Mouse (Mus musculus) heart, embryonic 16.5 days (tissue): Measurements from ENCODE around the gene Ethe1. TPM values are rescaled to one million over a fixed set of nuclear protein-coding genes. Genes with fewer than 3 reads are reported as not detected.

Experiments
- ATAC-seq: fragments of 200-750 bp; cut with Nextera tagmentation; replicated peaks from 2 replicates; pipeline ENCODE4 v1.8.0; 2017; ENCODE audit warnings: moderate number of reproducible peaks; ENCODE audit not compliant: insufficient read depth, low FRiP score; ENCODE audit errors: extremely low read depth
- H3K27ac ChIP-seq: fragments of 300-500 bp; sonication (generic); 2 replicates; pipeline ENCODE4 v1.5.1; 2014; ENCODE audit warnings: mild to moderate bottlenecking, low read length, control low read depth, moderate library complexity
- H3K27me3 ChIP-seq: fragments of 300-500 bp; sonication (generic); 2 replicates; pipeline ENCODE4 v1.6.1; 2014; ENCODE audit warnings: low read length, mixed read lengths; ENCODE audit not compliant: control insufficient read depth, insufficient read depth
- H3K36me3 ChIP-seq: fragments of 300-500 bp; sonication (generic); 2 replicates; pipeline ENCODE4 v1.6.1; 2014; ENCODE audit not compliant: control insufficient read depth, insufficient read depth
- H3K4me1 ChIP-seq: fragments of 300-500 bp; sonication (generic); 2 replicates; pipeline ENCODE4 v1.6.1; 2014; ENCODE audit warnings: low read length, mixed read lengths; ENCODE audit not compliant: control insufficient read depth, insufficient read depth
- H3K4me2 ChIP-seq: fragments of 300-500 bp; sonication (generic); 2 replicates; pipeline ENCODE4 v1.6.1; 2014; ENCODE audit warnings: low read depth, mild to moderate bottlenecking, control low read depth, low read length
- H3K4me3 ChIP-seq: fragments of 300-500 bp; sonication (generic); 2 replicates; pipeline ENCODE4 v1.5.1; 2014; ENCODE audit warnings: mild to moderate bottlenecking, control low read depth, low read length
- H3K9ac ChIP-seq: fragments of 300-500 bp; sonication (generic); 2 replicates; pipeline ENCODE4 v1.6.1; 2014; ENCODE audit warnings: low read length, control low read depth
- H3K9me3 ChIP-seq: fragments of 300-500 bp; sonication (generic); replicated peaks from 2 replicates; pipeline ENCODE4 v1.6.1; 2016; ENCODE audit warnings: low read length; ENCODE audit not compliant: control insufficient read depth
- WGBS: fragments of 180-500 bp; shearing (Covaris S2); extraction: QIAGEN DNeasy Blood & Tissue Kit; methylation state at CpG from one replicate; pipeline ENCODE4 v1.1.7; 2014; 5-methylcytosine and 5-hydroxymethylcytosine counted together
- polyA plus RNA-seq: library from polyadenylated mRNA; unstranded; fragments of >200 nt; fragmentation: Nextera tagmentation; extraction: Ambion mirVana; gene quantifications from 2 replicates; pipeline ENCODE4 v1.2.1, GENCODE M21; 2015

Ethe1 gene
- polyA plus RNA-seq, 1 experiment from 2014 or later, result 23.5 TPM

GRCm38 (mm10) chr7:24591735-24592134 is 4.4 kb downstream of the Ethe1 start:
- ATAC-seq, result no peak
- 62% methylated on average over 5 of the region's 5 CpGs for WGBS
- H3K36me3 ChIP-seq, result no peaks in the 10 kb centered on the region

GRCm38 (mm10) chr7:24592163-24592562 is 4.8 kb downstream of the Ethe1 start:
- H3K4me2 ChIP-seq, result no peak overlapping the region
- WGBS, result 49% methylated on average over 4 of the region's 4 CpGs

More at GRCm38 (mm10) chr7:24591735-24592134, 4.4 kb downstream of the Ethe1 start:
- Histone ChIP-seq H3K27me3 (peaks cover 6% of the 10 kb centered on the region), H3K9me3 (no peaks in the 10 kb centered on the region), H3K27ac (no peak overlapping the region), H3K4me1 (peaks cover 9% of the 10 kb centered on the region), H3K9ac (no peak overlapping the region), H3K4me3 (no peak overlapping the region), H3K4me2 (no peak overlapping the region)

GRCm38 (mm10) chr7:24592781-24593180 is 5.4 kb downstream of the Ethe1 start:
- no peak overlapping the region for H3K9ac ChIP-seq
- H3K36me3 ChIP-seq, result no peaks in the 10 kb centered on the region
- no peak overlapping the region for H3K27ac ChIP-seq
- no peaks in the 10 kb centered on the region for H3K27me3 ChIP-seq
- no peak for ATAC-seq
- H3K9me3 ChIP-seq, result no peaks in the 10 kb centered on the region
- 81% methylated on average over 6 of the region's 6 CpGs for WGBS
- H3K4me2 ChIP-seq, result no peak overlapping the region
- H3K4me3 ChIP-seq, result no peak overlapping the region
- peaks cover 3% of the 10 kb centered on the region; the same call in 1 of the 2 replicates for H3K4me1 ChIP-seq

More at GRCm38 (mm10) chr7:24592163-24592562, 4.8 kb downstream of the Ethe1 start:
- Histone ChIP-seq H3K9ac (no peak overlapping the region), H3K4me1 (peaks cover 6% of the 10 kb centered on the region), H3K9me3 (no peaks in the 10 kb centered on the region), H3K36me3 (no peaks in the 10 kb centered on the region), H3K27me3 (peaks cover 2% of the 10 kb centered on the region), H3K4me3 (no peak overlapping the region), H3K27ac (no peak overlapping the region)
- no peak for ATAC-seq

- Histone ChIP-seq H3K27ac (0 out of 2 replicates have a peak overlapping the region, but pooled peaks have one; percentile 20), H3K4me1 (peaks cover 3% of the 10 kb centered on the region; the same call in 1 of the 2 replicates), H3K9me3 (no peaks in the 10 kb centered on the region), H3K4me3 (peak overlapping the region; percentile 86), H3K36me3 (no peaks in the 10 kb centered on the region), H3K27me3 (no peaks in the 10 kb centered on the region), H3K4me2 (peak overlapping the region; percentile 93), H3K9ac (peak overlapping the region; percentile 86)
- peak; percentile 94 for ATAC-seq
- 2% methylated on average over 39 of the region's 39 CpGs for WGBS
Observed at GRCm38 (mm10) chr7:24593621-24594308, 6.4 kb downstream of the Ethe1 start.

- H3K4me1 ChIP-seq, result peaks cover 3% of the 10 kb centered on the region; the same call in 1 of the 2 replicates
- H3K9ac ChIP-seq, result peak overlapping the region; percentile 86
- WGBS, result 5% methylated on average over 13 of the region's 13 CpGs
- H3K4me2 ChIP-seq, result peak overlapping the region; percentile 93
- H3K27me3 ChIP-seq, result no peaks in the 10 kb centered on the region
- no peaks in the 10 kb centered on the region for H3K36me3 ChIP-seq
- ATAC-seq, result no peak
- no peak overlapping the region for H3K27ac ChIP-seq
- peak overlapping the region; percentile 86 for H3K4me3 ChIP-seq
- H3K9me3 ChIP-seq, result no peaks in the 10 kb centered on the region
Observed at GRCm38 (mm10) chr7:24594309-24594803, 7.0 kb downstream of the Ethe1 start.

GRCm38 (mm10) chr7:24595464-24595863 is 8.1 kb downstream of the Ethe1 start:
- Histone ChIP-seq H3K9ac (no peak overlapping the region), H3K27me3 (no peaks in the 10 kb centered on the region), H3K4me1 (peaks cover 3% of the 10 kb centered on the region; the same call in 1 of the 2 replicates), H3K9me3 (no peaks in the 10 kb centered on the region), H3K27ac (no peak overlapping the region), H3K36me3 (no peaks in the 10 kb centered on the region), H3K4me3 (no peak overlapping the region), H3K4me2 (no peak overlapping the region)
- ATAC-seq, result no peak
- 74% methylated on average over 2 of the region's 2 CpGs for WGBS

- 75% methylated on average over 4 of the region's 4 CpGs for WGBS
- no peak overlapping the region for H3K4me3 ChIP-seq
- ATAC-seq, result no peak
- no peaks in the 10 kb centered on the region for H3K9me3 ChIP-seq
- H3K27ac ChIP-seq, result no peak overlapping the region
- H3K4me1 ChIP-seq, result peaks cover 2% of the 10 kb centered on the region; the same call in 1 of the 2 replicates
- H3K9ac ChIP-seq, result no peak overlapping the region
- H3K4me2 ChIP-seq, result no peak overlapping the region
- H3K36me3 ChIP-seq, result no peaks in the 10 kb centered on the region
- no peaks in the 10 kb centered on the region for H3K27me3 ChIP-seq
Observed at GRCm38 (mm10) chr7:24598121-24598520, 10.8 kb downstream of the Ethe1 start.

GRCm38 (mm10) chr7:24599211-24600067 is 12.1 kb downstream of the Ethe1 start:
- Histone ChIP-seq H3K27me3 (no peaks in the 10 kb centered on the region), H3K4me2 (no peak overlapping the region), H3K27ac (no peak overlapping the region), H3K9ac (no peak overlapping the region), H3K36me3 (no peaks in the 10 kb centered on the region), H3K4me1 (no peaks in the 10 kb centered on the region), H3K9me3 (no peaks in the 10 kb centered on the region), H3K4me3 (no peak overlapping the region)
- ATAC-seq, result no peak
- WGBS, result 66% methylated on average over 15 of the region's 15 CpGs
